Mouse (Mus musculus) limb, embryonic 11.5 days (tissue): ENCODE measurements around the gene Nap1l1. TPM values are rescaled to one million over a fixed set of nuclear protein-coding genes. Genes with fewer than 3 reads are reported as not detected.

ENCODE experiments used
- ATAC-seq: fragments of 200-750 bp; cut with Nextera tagmentation; 2 replicates; pipeline ENCODE4 v1.8.0; 2017; ENCODE audit warnings: low read depth; ENCODE audit not compliant: insufficient number of reproducible peaks, low FRiP score, low TSS enrichment
- DNase-seq: peaks from one replicate; pipeline ENCODE4 v3.0.0-alpha.2; 2015; ENCODE audit warnings: low spot score
- H3K27ac ChIP-seq: fragments of 300-500 bp; sonication (generic); replicated peaks from 2 replicates; pipeline ENCODE4 v1.5.1; 2014; ENCODE audit warnings: low read depth, mild to moderate bottlenecking, low read length
- H3K27me3 ChIP-seq: fragments of 300-500 bp; sonication (generic); 2 replicates; pipeline ENCODE4 v1.6.1; 2014; ENCODE audit warnings: mild to moderate bottlenecking, low read length, mixed read lengths; ENCODE audit not compliant: control insufficient read depth, insufficient read depth
- H3K36me3 ChIP-seq: fragments of 300-500 bp; sonication (generic); 2 replicates; pipeline ENCODE4 v1.6.1; 2014; ENCODE audit warnings: mild to moderate bottlenecking, low read length, moderate library complexity, mixed read lengths; ENCODE audit not compliant: control insufficient read depth, insufficient read depth
- H3K4me1 ChIP-seq: fragments of 300-500 bp; sonication (generic); 2 replicates; pipeline ENCODE4 v1.6.1; 2014; ENCODE audit warnings: low read length, mixed read lengths; ENCODE audit not compliant: control insufficient read depth, insufficient read depth
- H3K4me2 ChIP-seq: fragments of 300-500 bp; sonication (generic); 2 replicates; pipeline ENCODE4 v1.6.1; 2014; ENCODE audit warnings: low read depth, mild to moderate bottlenecking, moderate library complexity; ENCODE audit not compliant: severe bottlenecking
- H3K4me3 ChIP-seq: fragments of 300-500 bp; sonication (generic); 2 replicates; pipeline ENCODE4 v1.5.1; 2014; ENCODE audit warnings: low read depth, low read length
- H3K9ac ChIP-seq: fragments of 300-500 bp; sonication (generic); 2 replicates; pipeline ENCODE4 v1.6.1; 2014; ENCODE audit warnings: mild to moderate bottlenecking, low read length
- H3K9me3 ChIP-seq: fragments of 300-500 bp; sonication (generic); 2 replicates; pipeline ENCODE4 v1.6.1; 2016; ENCODE audit warnings: low read length; ENCODE audit not compliant: control insufficient read depth
- WGBS: fragments of 180-500 bp; shearing (Covaris S2); extraction: QIAGEN DNeasy Blood & Tissue Kit; methylation state at CpG from one replicate; pipeline ENCODE4 v1.1.7; 2014; 5-methylcytosine and 5-hydroxymethylcytosine counted together
- polyA plus RNA-seq: library from polyadenylated mRNA; unstranded; fragments of >200 nt; fragmentation: Nextera tagmentation; extraction: Ambion mirVana; gene quantifications from 2 replicates; pipeline ENCODE4 v1.2.1, GENCODE M21; 2014

Gene Nap1l1
- polyA plus RNA-seq, 1 experiment from 2014 or later, result 416 TPM

- Histone ChIP-seq H3K9me3 (no peaks in the 10 kb centered on the region), H3K4me3 (no peak overlapping the region), H3K27ac (no peak overlapping the region), H3K36me3 (no peaks in the 10 kb centered on the region), H3K27me3 (no peaks in the 10 kb centered on the region), H3K4me1 (no peaks in the 10 kb centered on the region), H3K9ac (no peak overlapping the region), H3K4me2 (no peak overlapping the region)
- ATAC-seq, result no peak
- DNase-seq, result no peak
- WGBS, result 92% methylated on average over 9 of the region's 9 CpGs
Measured at GRCm38 (mm10) chr10:111471166-111471565, 1.9 kb upstream of the Nap1l1 start.

GRCm38 (mm10) chr10:111473511-111474371 lies 718 bp downstream of the Nap1l1 start:
- H3K9ac ChIP-seq, result peak overlapping the region; percentile 98
- H3K36me3 ChIP-seq, result no peaks in the 10 kb centered on the region
- peak overlapping the region; percentile 66 for H3K4me2 ChIP-seq
- H3K27ac ChIP-seq, result peak overlapping the region; percentile 91
- no peaks in the 10 kb centered on the region for H3K27me3 ChIP-seq
- no peaks in the 10 kb centered on the region for H3K9me3 ChIP-seq
- ATAC-seq (peak; percentile 63), DNase-seq (peak; percentile 77)
- H3K4me1 ChIP-seq, result 0 out of 2 replicates have a peak, but pooled peaks cover 2% of the 10 kb centered on the region
- peak overlapping the region; percentile 79 for H3K4me3 ChIP-seq
- under 1% methylated on average over 42 of the region's 58 CpGs for WGBS

GRCm38 (mm10) chr10:111476301-111476700 lies 3.3 kb downstream of the Nap1l1 start:
- H3K4me1 ChIP-seq, result 0 out of 2 replicates have a peak, but pooled peaks cover 2% of the 10 kb centered on the region
- ATAC-seq, result no peak
- H3K9ac ChIP-seq, result no peak overlapping the region
- no peak for DNase-seq
- H3K27me3 ChIP-seq, result no peaks in the 10 kb centered on the region
- H3K36me3 ChIP-seq, result no peaks in the 10 kb centered on the region
- no peak overlapping the region for H3K4me2 ChIP-seq
- no peak overlapping the region for H3K4me3 ChIP-seq
- H3K9me3 ChIP-seq, result no peaks in the 10 kb centered on the region
- 65% methylated on average over 4 of the region's 4 CpGs for WGBS
- no peak overlapping the region for H3K27ac ChIP-seq

- H3K4me2 ChIP-seq, result no peak overlapping the region
- no peak for ATAC-seq
- 0 out of 2 replicates have a peak, but pooled peaks cover 2% of the 10 kb centered on the region for H3K4me1 ChIP-seq
- no peak overlapping the region for H3K9ac ChIP-seq
- no peak overlapping the region for H3K4me3 ChIP-seq
- no peak for DNase-seq
- H3K36me3 ChIP-seq, result no peaks in the 10 kb centered on the region
- H3K27me3 ChIP-seq, result no peaks in the 10 kb centered on the region
- no peaks in the 10 kb centered on the region for H3K9me3 ChIP-seq
- 90% methylated on average over 6 of the region's 6 CpGs for WGBS
- no peak overlapping the region for H3K27ac ChIP-seq
Measured at GRCm38 (mm10) chr10:111476989-111477510, 4.0 kb downstream of the Nap1l1 start.

GRCm38 (mm10) chr10:111479599-111479998 lies 6.6 kb downstream of the Nap1l1 start:
- no peak for DNase-seq
- no peak overlapping the region for H3K4me2 ChIP-seq
- no peaks in the 10 kb centered on the region for H3K27me3 ChIP-seq
- H3K4me1 ChIP-seq, result 0 out of 2 replicates have a peak, but pooled peaks cover 2% of the 10 kb centered on the region
- no peaks in the 10 kb centered on the region for H3K9me3 ChIP-seq
- no peak overlapping the region for H3K4me3 ChIP-seq
- H3K36me3 ChIP-seq, result peaks cover 5% of the 10 kb centered on the region
- H3K27ac ChIP-seq, result no peak overlapping the region
- H3K9ac ChIP-seq, result no peak overlapping the region
- ATAC-seq, result no peak
- 77% methylated on average over 5 of the region's 5 CpGs for WGBS

GRCm38 (mm10) chr10:111482654-111483053 lies 9.6 kb downstream of the Nap1l1 start:
- Histone ChIP-seq H3K27ac (no peak overlapping the region), H3K4me3 (no peak overlapping the region), H3K9ac (no peak overlapping the region), H3K27me3 (no peaks in the 10 kb centered on the region), H3K36me3 (peaks cover 10% of the 10 kb centered on the region), H3K9me3 (no peaks in the 10 kb centered on the region), H3K4me2 (no peak overlapping the region), H3K4me1 (no peaks in the 10 kb centered on the region)
- WGBS, result 96% methylated on average over 2 of the region's 2 CpGs
- no peak for DNase-seq
- ATAC-seq, result no peak

- Histone ChIP-seq H3K9me3 (no peaks in the 10 kb centered on the region), H3K4me2 (no peak overlapping the region), H3K36me3 (peaks cover 14% of the 10 kb centered on the region), H3K27ac (no peak overlapping the region), H3K27me3 (no peaks in the 10 kb centered on the region), H3K4me3 (no peak overlapping the region), H3K9ac (no peak overlapping the region), H3K4me1 (no peaks in the 10 kb centered on the region)
- no peak for DNase-seq
- 93% methylated on average over 5 of the region's 5 CpGs for WGBS
- ATAC-seq, result no peak
Measured at GRCm38 (mm10) chr10:111484079-111484478, 11.1 kb downstream of the Nap1l1 start.

- WGBS, result 81% methylated on average over 2 of the region's 2 CpGs
- no peak overlapping the region for H3K27ac ChIP-seq
- no peaks in the 10 kb centered on the region for H3K27me3 ChIP-seq
- no peak overlapping the region for H3K4me3 ChIP-seq
- H3K4me2 ChIP-seq, result no peak overlapping the region
- ATAC-seq (no peak), DNase-seq (no peak)
- H3K4me1 ChIP-seq, result no peaks in the 10 kb centered on the region
- no peak overlapping the region for H3K9ac ChIP-seq
- peaks cover 25% of the 10 kb centered on the region for H3K36me3 ChIP-seq
- H3K9me3 ChIP-seq, result no peaks in the 10 kb centered on the region
Measured at GRCm38 (mm10) chr10:111488793-111489192, 15.8 kb downstream of the Nap1l1 start.
